Mouse (Mus musculus): ENCODE data around the gene Acsm3. TPM values are rescaled to one million over a fixed set of nuclear protein-coding genes. Genes with fewer than 3 reads are reported as not detected.

Gene Acsm3
- polyA plus RNA-seq, 1 experiment from 2014 or later: 10.5 TPM

- Histone ChIP-seq H3K36me3 (ENCODE audit: control insufficient read depth, insufficient read depth, low read length) (peaks cover 25% of the 10 kb centered on the region), H3K27ac (replicated peaks) (no peak overlapping the region), H3K4me1 (replicated peaks; ENCODE audit: control insufficient read depth, insufficient read depth) (no peaks in the 10 kb centered on the region), H3K27me3 (ENCODE audit: control insufficient read depth, insufficient read depth, low read length) (no peaks in the 10 kb centered on the region), H3K4me3 (ENCODE audit: low read depth, low read length) (no peak overlapping the region), H3K4me2 (replicated peaks; ENCODE audit: low read depth) (no peak overlapping the region), H3K9ac (ENCODE audit: low read length) (no peak overlapping the region), H3K9me3 (ENCODE audit: control insufficient read depth, low read length) (no peaks in the 10 kb centered on the region)
- 90% methylated on average over 5 of the region's 5 CpGs for WGBS
- ATAC-seq (ENCODE audit: low FRiP score, low TSS enrichment) (no peak), DNase-seq (ENCODE audit: low spot score) (no peak)
- no peak for TF ChIP-seq EP300 (optimal IDR thresholded peaks at IDR 0.05)
Observed at GRCm38 (mm10) chr7:119784908-119785307, 24.2 kb downstream of the Acsm3 start.

GRCm38 (mm10) chr7:119789024-119789423 lies 28.3 kb downstream of the Acsm3 start:
- DNase-seq (ENCODE audit: low spot score) (no peak), ATAC-seq (ENCODE audit: low FRiP score, low TSS enrichment) (no peak)
- no peak overlapping the region for H3K4me2 ChIP-seq (replicated peaks; ENCODE audit: low read depth)
- TF ChIP-seq EP300 (optimal IDR thresholded peaks at IDR 0.05) (no peak), CTCF (IDR thresholded peaks at IDR 0.05; ENCODE audit: low read depth) (0 out of 2 replicates have a peak, but pooled peaks have one; percentile 13)
- H3K9ac ChIP-seq (ENCODE audit: low read length): no peak overlapping the region
- peaks cover 20% of the 10 kb centered on the region; the same call in 1 of the 2 replicates for H3K36me3 ChIP-seq (ENCODE audit: control insufficient read depth, insufficient read depth, low read length)
- no peak overlapping the region for H3K4me3 ChIP-seq (ENCODE audit: low read depth, low read length)
- WGBS: 85% methylated on average over 3 of the region's 3 CpGs
- H3K27me3 ChIP-seq (ENCODE audit: control insufficient read depth, insufficient read depth, low read length): no peaks in the 10 kb centered on the region
- no peaks in the 10 kb centered on the region for H3K9me3 ChIP-seq (ENCODE audit: control insufficient read depth, low read length)
- no peak overlapping the region for H3K27ac ChIP-seq (replicated peaks)
- H3K4me1 ChIP-seq (replicated peaks; ENCODE audit: control insufficient read depth, insufficient read depth): no peaks in the 10 kb centered on the region

GRCm38 (mm10) chr7:119793586-119794250 lies 33.0 kb downstream of the Acsm3 start, which contains the start of the genes Rexo5 and Eri2:
Gene Rexo5 (plus strand): TSS chr7:119794006.
Gene Eri2 (minus strand): TSS chr7:119794058.
- Histone ChIP-seq H3K4me2 (replicated peaks; ENCODE audit: low read depth) (peak within 1 kb of the TSS; percentile 92), H3K36me3 (ENCODE audit: control insufficient read depth, insufficient read depth, low read length) (no peaks in the 10 kb centered on the region), H3K9ac (ENCODE audit: low read length) (peak within 1 kb of the TSS; percentile 80), H3K4me3 (ENCODE audit: low read depth, low read length) (peak within 1 kb of the TSS; percentile 80), H3K27me3 (ENCODE audit: control insufficient read depth, insufficient read depth, low read length) (no peaks in the 10 kb centered on the region), H3K27ac (replicated peaks) (peak within 1 kb of the TSS; percentile 70), H3K4me1 (replicated peaks; ENCODE audit: control insufficient read depth, insufficient read depth) (no peaks in the 10 kb centered on the region), H3K9me3 (ENCODE audit: control insufficient read depth, low read length) (no peaks in the 10 kb centered on the region)
- peak; percentile 90 for DNase-seq (ENCODE audit: low spot score)
- TF ChIP-seq EP300 (optimal IDR thresholded peaks at IDR 0.05): no peak
- TF ChIP-seq CTCF (IDR thresholded peaks at IDR 0.05; ENCODE audit: low read depth): peak; percentile 24; the same call in 1 of the 2 replicates
- ATAC-seq (ENCODE audit: low FRiP score, low TSS enrichment): peak; percentile 98
- WGBS: under 1% methylated on average over 47 of the region's 53 CpGs

- H3K4me1 ChIP-seq (replicated peaks; ENCODE audit: control insufficient read depth, insufficient read depth): no peaks in the 10 kb centered on the region
Observed at GRCm38 (mm10) chr7:119794251-119794638, 33.5 kb downstream of the Acsm3 start.

GRCm38 (mm10) chr7:119795311-119795710 lies 34.6 kb downstream of the Acsm3 start:
- H3K9ac ChIP-seq (ENCODE audit: low read length): no peak overlapping the region
- no peak for ATAC-seq (ENCODE audit: low FRiP score, low TSS enrichment)

More at GRCm38 (mm10) chr7:119794251-119794638, 33.5 kb downstream of the Acsm3 start:
- no peaks in the 10 kb centered on the region for H3K36me3 ChIP-seq (ENCODE audit: control insufficient read depth, insufficient read depth, low read length)
- H3K27ac ChIP-seq (replicated peaks): peak overlapping the region; percentile 70
- H3K4me2 ChIP-seq (replicated peaks; ENCODE audit: low read depth): peak overlapping the region; percentile 92
- under 1% methylated on average over 21 of the region's 21 CpGs for WGBS
- no peaks in the 10 kb centered on the region for H3K27me3 ChIP-seq (ENCODE audit: control insufficient read depth, insufficient read depth, low read length)
- peak overlapping the region; percentile 80 for H3K4me3 ChIP-seq (ENCODE audit: low read depth, low read length)
- no peak for TF ChIP-seq CTCF (IDR thresholded peaks at IDR 0.05; ENCODE audit: low read depth)
- TF ChIP-seq EP300 (optimal IDR thresholded peaks at IDR 0.05): no peak
- DNase-seq (ENCODE audit: low spot score) (no peak), ATAC-seq (ENCODE audit: low FRiP score, low TSS enrichment) (peak; percentile 85)
- H3K9ac ChIP-seq (ENCODE audit: low read length): peak overlapping the region; percentile 80
- H3K9me3 ChIP-seq (ENCODE audit: control insufficient read depth, low read length): no peaks in the 10 kb centered on the region

GRCm38 (mm10) chr7:119800488-119800887 lies 39.8 kb downstream of the Acsm3 start:
- H3K27me3 ChIP-seq (ENCODE audit: control insufficient read depth, insufficient read depth, low read length): no peaks in the 10 kb centered on the region
- DNase-seq (ENCODE audit: low spot score) (no peak), ATAC-seq (ENCODE audit: low FRiP score, low TSS enrichment) (no peak)
- TF ChIP-seq CTCF (IDR thresholded peaks at IDR 0.05; ENCODE audit: low read depth) (peak; percentile 51), EP300 (optimal IDR thresholded peaks at IDR 0.05) (no peak)
- no peak overlapping the region for H3K4me2 ChIP-seq (replicated peaks; ENCODE audit: low read depth)
- WGBS: 92% methylated on average over 3 of the region's 3 CpGs
- no peaks in the 10 kb centered on the region for H3K9me3 ChIP-seq (ENCODE audit: control insufficient read depth, low read length)
- H3K27ac ChIP-seq (replicated peaks): no peak overlapping the region
- H3K36me3 ChIP-seq (ENCODE audit: control insufficient read depth, insufficient read depth, low read length): no peaks in the 10 kb centered on the region; the same call in 1 of the 2 replicates
- H3K9ac ChIP-seq (ENCODE audit: low read length): no peak overlapping the region
- no peak overlapping the region for H3K4me3 ChIP-seq (ENCODE audit: low read depth, low read length)
- H3K4me1 ChIP-seq (replicated peaks; ENCODE audit: control insufficient read depth, insufficient read depth): no peaks in the 10 kb centered on the region

More at GRCm38 (mm10) chr7:119795311-119795710, 34.6 kb downstream of the Acsm3 start:
- H3K4me1 ChIP-seq (replicated peaks; ENCODE audit: control insufficient read depth, insufficient read depth): no peaks in the 10 kb centered on the region
- peak overlapping the region; percentile 23; the same call in 1 of the 2 replicates for H3K4me2 ChIP-seq (replicated peaks; ENCODE audit: low read depth)
- TF ChIP-seq EP300 (optimal IDR thresholded peaks at IDR 0.05): no peak
- no peak for TF ChIP-seq CTCF (IDR thresholded peaks at IDR 0.05; ENCODE audit: low read depth)
- H3K9me3 ChIP-seq (ENCODE audit: control insufficient read depth, low read length): no peaks in the 10 kb centered on the region
- DNase-seq (ENCODE audit: low spot score): no peak
- H3K36me3 ChIP-seq (ENCODE audit: control insufficient read depth, insufficient read depth, low read length): no peaks in the 10 kb centered on the region
- H3K27me3 ChIP-seq (ENCODE audit: control insufficient read depth, insufficient read depth, low read length): no peaks in the 10 kb centered on the region
- H3K4me3 ChIP-seq (ENCODE audit: low read depth, low read length): 0 out of 2 replicates have a peak overlapping the region, but pooled peaks have one; percentile 15
- H3K27ac ChIP-seq (replicated peaks): no peak overlapping the region
